Mouse (Mus musculus): ENCODE measurements at regions not wholly inside any gene's neighbourhood (a gene's known extent, or its start where the extent isn't known, plus 50 kb on each side); places are given as distances from the start of the nearest gene placed in this dataset.

- DNase-seq, result no peak
- Histone ChIP-seq H3K4me3 (no peak overlapping the region), H3K27me3 (ENCODE audit: control insufficient read depth, insufficient read depth, low read length) (no peaks in the 10 kb centered on the region; the same call in 1 of the 2 replicates), H3K27ac (no peak overlapping the region), H3K79me2 (replicated peaks; ENCODE audit: control insufficient read depth, insufficient read depth, low read length) (no peaks in the 10 kb centered on the region), H3K9ac (ENCODE audit: low read depth, low read length) (no peak overlapping the region), H3K36me3 (ENCODE audit: control insufficient read depth, insufficient read depth, low read length) (no peaks in the 10 kb centered on the region), H3K4me1 (ENCODE audit: control insufficient read depth, insufficient read depth, low read length) (no peaks in the 10 kb centered on the region)
- intact Hi-C loops (cut with DNase I), result no loop called here
- TF ChIP-seq CTCF (IDR thresholded peaks at IDR 0.05) (no peak), EP300 (IDR thresholded peaks at IDR 0.05; ENCODE audit: insufficient read depth, low read depth, low read length) (no peak), POLR2A (IDR thresholded peaks at IDR 0.05; ENCODE audit: insufficient read depth, low read depth, low read length) (no peak)
- WGBS, result 20% methylated on average over 4 of the region's 4 CpGs
These were observed 100.2 kb upstream of the Top1 start for GRCm38 (mm10) chr2:160545527-160545926.

- no peak for DNase-seq
- Histone ChIP-seq H3K79me2 (replicated peaks; ENCODE audit: control insufficient read depth, insufficient read depth, low read length) (no peaks in the 10 kb centered on the region), H3K9ac (ENCODE audit: low read depth, low read length) (no peak overlapping the region), H3K36me3 (ENCODE audit: control insufficient read depth, insufficient read depth, low read length) (no peaks in the 10 kb centered on the region), H3K4me1 (ENCODE audit: control insufficient read depth, insufficient read depth, low read length) (no peaks in the 10 kb centered on the region), H3K27ac (no peak overlapping the region), H3K27me3 (ENCODE audit: control insufficient read depth, insufficient read depth, low read length) (no peaks in the 10 kb centered on the region; the same call in 1 of the 2 replicates), H3K4me3 (no peak overlapping the region)
- WGBS, result 80% methylated on average over 19 of the region's 19 CpGs
- no peak for TF ChIP-seq POLR2A (IDR thresholded peaks at IDR 0.05; ENCODE audit: insufficient read depth, low read depth, low read length)
- no peak for TF ChIP-seq CTCF (IDR thresholded peaks at IDR 0.05)
- TF ChIP-seq EP300 (IDR thresholded peaks at IDR 0.05; ENCODE audit: insufficient read depth, low read depth, low read length), result no peak
- intact Hi-C loops (cut with DNase I), result loop anchor here (5.0 kb wide), 1 partner anchor 70 kb away; no protein-coding TSS in a partner anchor
These were observed 93.5 kb upstream of the Top1 start for GRCm38 (mm10) chr2:160552121-160552669.

- Histone ChIP-seq H3K9ac (ENCODE audit: low read depth, low read length) (no peak overlapping the region), H3K27me3 (ENCODE audit: control insufficient read depth, insufficient read depth, low read length) (no peaks in the 10 kb centered on the region), H3K79me2 (replicated peaks; ENCODE audit: control insufficient read depth, insufficient read depth, low read length) (no peaks in the 10 kb centered on the region), H3K27ac (no peak overlapping the region), H3K4me1 (ENCODE audit: control insufficient read depth, insufficient read depth, low read length) (no peaks in the 10 kb centered on the region), H3K36me3 (ENCODE audit: control insufficient read depth, insufficient read depth, low read length) (no peaks in the 10 kb centered on the region), H3K4me3 (no peak overlapping the region)
- 89% methylated on average over 14 of the region's 14 CpGs for WGBS
- intact Hi-C loops (cut with DNase I), result no loop called here
- TF ChIP-seq CTCF (IDR thresholded peaks at IDR 0.05), result no peak
- TF ChIP-seq EP300 (IDR thresholded peaks at IDR 0.05; ENCODE audit: insufficient read depth, low read depth, low read length), result no peak
- no peak for TF ChIP-seq POLR2A (IDR thresholded peaks at IDR 0.05; ENCODE audit: insufficient read depth, low read depth, low read length)
- no peak for DNase-seq
These were observed 84.0 kb upstream of the Top1 start for GRCm38 (mm10) chr2:160561711-160562110.

GRCm38 (mm10) chr2:160567813-160568212 lies 77.9 kb upstream of the Top1 start:
- H3K4me3 ChIP-seq, result no peak overlapping the region
- H3K27me3 ChIP-seq (ENCODE audit: control insufficient read depth, insufficient read depth, low read length), result no peaks in the 10 kb centered on the region
- no peaks in the 10 kb centered on the region for H3K4me1 ChIP-seq (ENCODE audit: control insufficient read depth, insufficient read depth, low read length)
- TF ChIP-seq CTCF (IDR thresholded peaks at IDR 0.05) (no peak), POLR2A (IDR thresholded peaks at IDR 0.05; ENCODE audit: insufficient read depth, low read depth, low read length) (no peak), EP300 (IDR thresholded peaks at IDR 0.05; ENCODE audit: insufficient read depth, low read depth, low read length) (no peak)
- H3K9ac ChIP-seq (ENCODE audit: low read depth, low read length), result no peak overlapping the region
- WGBS, result 88% methylated on average over 4 of the region's 4 CpGs
- DNase-seq, result no peak
- H3K27ac ChIP-seq, result no peak overlapping the region
- H3K79me2 ChIP-seq (replicated peaks; ENCODE audit: control insufficient read depth, insufficient read depth, low read length), result no peaks in the 10 kb centered on the region
- H3K36me3 ChIP-seq (ENCODE audit: control insufficient read depth, insufficient read depth, low read length), result no peaks in the 10 kb centered on the region
- intact Hi-C loops (cut with DNase I), result no loop called here

GRCm38 (mm10) chr2:160569496-160569895 lies 76.2 kb upstream of the Top1 start:
- no peak for TF ChIP-seq CTCF (IDR thresholded peaks at IDR 0.05)
- no peak for TF ChIP-seq EP300 (IDR thresholded peaks at IDR 0.05; ENCODE audit: insufficient read depth, low read depth, low read length)
- no peak for TF ChIP-seq POLR2A (IDR thresholded peaks at IDR 0.05; ENCODE audit: insufficient read depth, low read depth, low read length)
- no peaks in the 10 kb centered on the region for H3K36me3 ChIP-seq (ENCODE audit: control insufficient read depth, insufficient read depth, low read length)

GRCm38 (mm10) chr2:160578384-160579320 lies 67.0 kb upstream of the Top1 start:
- Histone ChIP-seq H3K79me2 (replicated peaks; ENCODE audit: control insufficient read depth, insufficient read depth, low read length) (no peaks in the 10 kb centered on the region), H3K9ac (ENCODE audit: low read depth, low read length) (no peak overlapping the region), H3K27ac (no peak overlapping the region), H3K4me3 (no peak overlapping the region), H3K4me1 (ENCODE audit: control insufficient read depth, insufficient read depth, low read length) (no peaks in the 10 kb centered on the region), H3K27me3 (ENCODE audit: control insufficient read depth, insufficient read depth, low read length) (0 out of 2 replicates have a peak, but pooled peaks cover 2% of the 10 kb centered on the region), H3K36me3 (ENCODE audit: control insufficient read depth, insufficient read depth, low read length) (no peaks in the 10 kb centered on the region)
- peak; percentile 78 to 89 for DNase-seq
- WGBS, result 12% methylated on average over 17 of the region's 17 CpGs
- TF ChIP-seq POLR2A (IDR thresholded peaks at IDR 0.05; ENCODE audit: insufficient read depth, low read depth, low read length), result no peak
- peak; percentile 99 for TF ChIP-seq CTCF (IDR thresholded peaks at IDR 0.05)
- TF ChIP-seq EP300 (IDR thresholded peaks at IDR 0.05; ENCODE audit: insufficient read depth, low read depth, low read length), result peak; percentile 86
- intact Hi-C loops (cut with DNase I), result loop anchor here (1.0 to 5.0 kb wide), 4 partner anchors 164 to 1666 kb away; no protein-coding TSS in a partner anchor

More at GRCm38 (mm10) chr2:160569496-160569895, 76.2 kb upstream of the Top1 start:
- no peak for DNase-seq
- H3K27me3 ChIP-seq (ENCODE audit: control insufficient read depth, insufficient read depth, low read length), result no peaks in the 10 kb centered on the region
- H3K79me2 ChIP-seq (replicated peaks; ENCODE audit: control insufficient read depth, insufficient read depth, low read length), result no peaks in the 10 kb centered on the region
- no peaks in the 10 kb centered on the region for H3K4me1 ChIP-seq (ENCODE audit: control insufficient read depth, insufficient read depth, low read length)
- no peak overlapping the region for H3K4me3 ChIP-seq
- no peak overlapping the region for H3K27ac ChIP-seq
- 80% methylated on average over 5 of the region's 5 CpGs for WGBS
- intact Hi-C loops (cut with DNase I), result no loop called here
- H3K9ac ChIP-seq (ENCODE audit: low read depth, low read length), result no peak overlapping the region
